Mouse (Mus musculus): Measurements from ENCODE around the gene Ermp1. TPM values are rescaled to one million over a fixed set of nuclear protein-coding genes. Genes with fewer than 3 reads are reported as not detected.
"Not testable (repeated sequence)": the region's sequence is repeated elsewhere in the genome, so short reads cannot be mapped to it uniquely, and the experiment has no call there.

Gene Ermp1
- polyA plus RNA-seq, 1 experiment from 2014 or later: 10.7 TPM

- H3K9me3 ChIP-seq (replicated peaks): no peaks in the 10 kb centered on the region
- WGBS: 88% methylated on average over 5 of the region's 5 CpGs
- H3K4me1 ChIP-seq (replicated peaks): no peaks in the 10 kb centered on the region
- no peak overlapping the region for H3K9ac ChIP-seq
- peaks cover 22% of the 10 kb centered on the region for H3K27me3 ChIP-seq (replicated peaks)
- no peak overlapping the region for H3K4me3 ChIP-seq
- H3K36me3 ChIP-seq: peaks cover 66% of the 10 kb centered on the region
- no peak overlapping the region for H3K4me2 ChIP-seq
- H3K27ac ChIP-seq (ENCODE audit: poor library complexity, severe bottlenecking): no peak overlapping the region
- no peak for ATAC-seq (ENCODE audit: insufficient number of reproducible peaks, low FRiP score)
Observed at GRCm38 (mm10) chr19:29598981-29599380, 49.2 kb downstream of the Ermp1 start.

- Histone ChIP-seq H3K4me3 (no peak overlapping the region), H3K9me3 (replicated peaks) (no peaks in the 10 kb centered on the region), H3K27me3 (replicated peaks) (peaks cover 6% of the 10 kb centered on the region; the same call in 1 of the 2 replicates), H3K9ac (no peak overlapping the region), H3K27ac (ENCODE audit: poor library complexity, severe bottlenecking) (no peak overlapping the region), H3K4me2 (no peak overlapping the region), H3K36me3 (peaks cover 48% of the 10 kb centered on the region), H3K4me1 (replicated peaks) (no peaks in the 10 kb centered on the region)
- whole genome bisulfite sequencing: 85% methylated on average over 2 of the region's 2 CpGs
- no peak for ATAC-seq (ENCODE audit: insufficient number of reproducible peaks, low FRiP score)
Observed at GRCm38 (mm10) chr19:29596985-29597384, 51.2 kb downstream of the Ermp1 start.

GRCm38 (mm10) chr19:29596276-29596675 is 51.9 kb downstream of the Ermp1 start:
- no peak overlapping the region for H3K4me2 ChIP-seq
- no peak for ATAC-seq (ENCODE audit: insufficient number of reproducible peaks, low FRiP score)
- 91% methylated on average over 3 of the region's 3 CpGs for WGBS
- H3K4me1 ChIP-seq (replicated peaks): no peaks in the 10 kb centered on the region
- no peak overlapping the region for H3K4me3 ChIP-seq
- H3K36me3 ChIP-seq: peaks cover 50% of the 10 kb centered on the region
- H3K27me3 ChIP-seq (replicated peaks): peaks cover 6% of the 10 kb centered on the region; the same call in 1 of the 2 replicates
- no peaks in the 10 kb centered on the region for H3K9me3 ChIP-seq (replicated peaks)
- H3K9ac ChIP-seq: no peak overlapping the region
- H3K27ac ChIP-seq (ENCODE audit: poor library complexity, severe bottlenecking): no peak overlapping the region

DNA sequence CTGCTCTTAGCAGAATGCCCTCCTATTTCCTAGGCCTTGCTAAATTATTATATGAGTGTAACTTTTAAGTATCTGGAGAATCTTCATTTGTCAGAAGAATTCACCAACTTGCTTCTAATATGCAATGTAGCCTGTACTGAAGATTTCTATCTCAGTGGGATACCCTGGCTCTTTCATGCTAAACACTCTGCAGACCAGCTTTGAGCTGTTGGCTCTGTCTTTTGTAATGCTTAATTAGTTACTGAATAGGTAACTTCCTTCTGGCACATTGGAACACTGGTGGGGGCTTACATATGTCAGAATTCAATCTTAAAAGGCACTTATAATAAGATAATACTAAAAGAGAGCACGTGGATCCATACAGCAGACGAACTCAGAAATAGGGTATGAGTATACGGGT is 54.4 kb downstream of the Ermp1 start:
- ATAC-seq (ENCODE audit: insufficient number of reproducible peaks, low FRiP score); H3K9me3 ChIP-seq (replicated peaks); H3K4me2 ChIP-seq; H3K27me3 ChIP-seq (replicated peaks); H3K9ac ChIP-seq; H3K4me3 ChIP-seq; H3K4me1 ChIP-seq (replicated peaks); H3K27ac ChIP-seq (ENCODE audit: poor library complexity, severe bottlenecking): not testable (repeated sequence)
- 80% methylated on average over 3 of the region's 3 CpGs for WGBS
- peaks cover 43% of the 10 kb centered on the region for H3K36me3 ChIP-seq

- H3K36me3 ChIP-seq: peaks cover 49% of the 10 kb centered on the region
- 82% methylated on average over 6 of the region's 6 CpGs for WGBS
- no peak overlapping the region for H3K4me3 ChIP-seq
- no peak overlapping the region for H3K9ac ChIP-seq
- no peaks in the 10 kb centered on the region for H3K9me3 ChIP-seq (replicated peaks)
- no peak overlapping the region for H3K27ac ChIP-seq (ENCODE audit: poor library complexity, severe bottlenecking)
- H3K4me2 ChIP-seq: no peak overlapping the region
- no peak for ATAC-seq (ENCODE audit: insufficient number of reproducible peaks, low FRiP score)
- no peaks in the 10 kb centered on the region for H3K4me1 ChIP-seq (replicated peaks)
- H3K27me3 ChIP-seq (replicated peaks): no peaks in the 10 kb centered on the region
Observed at GRCm38 (mm10) chr19:29583734-29584133, 64.5 kb downstream of the Ermp1 start.

- H3K27me3 ChIP-seq (replicated peaks): no peaks in the 10 kb centered on the region
- no peaks in the 10 kb centered on the region for H3K4me1 ChIP-seq (replicated peaks)
- ATAC-seq (ENCODE audit: insufficient number of reproducible peaks, low FRiP score): no peak
- no peak overlapping the region for H3K4me3 ChIP-seq
- no peak overlapping the region for H3K27ac ChIP-seq (ENCODE audit: poor library complexity, severe bottlenecking)
- H3K4me2 ChIP-seq: no peak overlapping the region
- no peak overlapping the region for H3K9ac ChIP-seq
- peaks cover 43% of the 10 kb centered on the region for H3K36me3 ChIP-seq
- WGBS: 85% methylated on average over 2 of the region's 2 CpGs
- H3K9me3 ChIP-seq (replicated peaks): no peaks in the 10 kb centered on the region
Observed at GRCm38 (mm10) chr19:29582439-29582838, 65.8 kb downstream of the Ermp1 start.

GRCm38 (mm10) chr19:29566512-29566911 is 81.7 kb downstream of the Ermp1 start:
- no peak for ATAC-seq (ENCODE audit: insufficient number of reproducible peaks, low FRiP score)
- 71% methylated on average over 1 of the region's 1 CpGs for WGBS

DNA sequence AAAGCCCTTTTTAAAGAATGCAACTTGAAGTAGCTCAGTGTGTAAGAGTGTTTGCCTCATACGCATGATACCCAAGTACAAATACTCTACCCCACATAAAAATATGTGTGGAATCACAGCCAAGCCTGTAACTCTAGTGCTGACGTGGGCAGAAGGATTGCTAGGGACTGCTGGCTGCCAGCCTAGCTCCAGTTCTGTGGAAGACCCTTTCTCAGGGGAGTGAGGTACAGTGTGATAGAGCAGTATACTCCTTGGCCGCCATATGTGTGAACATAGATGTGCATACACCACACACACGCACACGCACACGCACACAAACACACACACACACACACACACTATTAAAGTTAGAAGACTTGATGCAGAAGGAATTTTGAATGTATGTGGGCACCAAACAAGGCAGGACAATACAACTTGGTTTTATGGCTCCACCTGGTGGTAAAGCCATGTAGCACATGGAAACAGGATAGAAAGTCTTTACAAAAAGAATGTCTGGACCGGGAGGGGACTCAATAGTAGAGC is 84.9 kb downstream of the Ermp1 start:
- Histone ChIP-seq H3K4me1 (replicated peaks) (no peaks in the 10 kb centered on the region; the same call in 1 of the 2 replicates), H3K36me3 (peaks cover 4% of the 10 kb centered on the region), H3K9me3 (replicated peaks) (no peaks in the 10 kb centered on the region), H3K4me3 (no peak overlapping the region), H3K27ac (ENCODE audit: poor library complexity, severe bottlenecking) (no peak overlapping the region), H3K27me3 (replicated peaks) (no peaks in the 10 kb centered on the region), H3K4me2 (no peak overlapping the region), H3K9ac (no peak overlapping the region)
- ATAC-seq (ENCODE audit: insufficient number of reproducible peaks, low FRiP score): no peak
- 68% methylated on average over 7 of the region's 7 CpGs for WGBS

More at GRCm38 (mm10) chr19:29566512-29566911, 81.7 kb downstream of the Ermp1 start:
- Histone ChIP-seq H3K9me3 (replicated peaks) (no peaks in the 10 kb centered on the region), H3K4me3 (no peak overlapping the region), H3K4me1 (replicated peaks) (no peaks in the 10 kb centered on the region; the same call in 1 of the 2 replicates), H3K4me2 (no peak overlapping the region), H3K9ac (no peak overlapping the region), H3K27ac (ENCODE audit: poor library complexity, severe bottlenecking) (no peak overlapping the region), H3K36me3 (peaks cover 16% of the 10 kb centered on the region), H3K27me3 (replicated peaks) (no peaks in the 10 kb centered on the region)

DNA sequence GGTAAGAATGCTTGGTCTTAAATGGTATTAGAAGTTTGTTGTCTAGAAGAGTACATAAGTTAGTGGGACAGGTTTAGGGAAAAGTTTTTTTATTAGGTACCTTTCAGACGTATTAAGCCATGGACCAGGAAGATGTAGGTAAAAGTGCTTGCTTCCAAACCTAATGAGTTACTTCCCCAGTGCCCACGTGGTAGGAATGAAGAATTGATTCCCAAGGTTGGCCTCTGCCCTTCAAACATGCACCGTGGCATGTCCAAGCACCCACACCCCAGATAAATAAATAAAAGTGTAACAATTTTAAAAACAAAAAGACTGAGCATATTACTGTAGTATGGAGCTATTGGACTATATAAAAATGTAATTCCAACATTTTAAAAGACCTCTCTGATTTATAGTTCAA is 85.6 kb downstream of the Ermp1 start:
- Histone ChIP-seq H3K4me1 (replicated peaks) (no peaks in the 10 kb centered on the region; the same call in 1 of the 2 replicates), H3K9ac (no peak overlapping the region), H3K27me3 (replicated peaks) (no peaks in the 10 kb centered on the region), H3K9me3 (replicated peaks) (no peaks in the 10 kb centered on the region), H3K27ac (ENCODE audit: poor library complexity, severe bottlenecking) (no peak overlapping the region), H3K4me3 (no peak overlapping the region), H3K4me2 (no peak overlapping the region), H3K36me3 (peaks cover 4% of the 10 kb centered on the region)
- no peak for ATAC-seq (ENCODE audit: insufficient number of reproducible peaks, low FRiP score)
- 71% methylated on average over 3 of the region's 3 CpGs for WGBS

DNA sequence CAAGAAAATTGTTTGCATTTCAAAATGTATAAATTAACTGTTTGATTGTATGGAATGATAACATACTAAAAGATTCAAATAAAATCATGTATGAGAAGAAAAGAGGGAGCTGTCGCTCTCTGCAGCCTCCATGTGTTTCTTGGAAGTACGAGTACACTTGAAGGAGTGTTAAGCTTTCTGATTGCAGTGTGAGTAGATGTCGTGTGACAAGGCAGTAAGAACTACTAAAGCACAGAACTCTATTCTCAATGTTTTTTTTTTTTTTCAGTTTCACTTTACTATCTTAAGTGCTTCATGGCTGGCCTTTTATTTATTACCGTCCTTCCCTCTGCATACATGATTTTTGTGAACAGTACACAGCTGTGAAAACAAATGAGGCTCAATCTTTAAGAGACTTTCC is 86.0 kb downstream of the Ermp1 start:
- Histone ChIP-seq H3K9me3 (replicated peaks) (no peaks in the 10 kb centered on the region), H3K9ac (no peak overlapping the region), H3K27me3 (replicated peaks) (no peaks in the 10 kb centered on the region), H3K4me3 (no peak overlapping the region), H3K27ac (ENCODE audit: poor library complexity, severe bottlenecking) (no peak overlapping the region), H3K4me1 (replicated peaks) (no peaks in the 10 kb centered on the region; the same call in 1 of the 2 replicates), H3K4me2 (no peak overlapping the region), H3K36me3 (peaks cover 4% of the 10 kb centered on the region)
- ATAC-seq (ENCODE audit: insufficient number of reproducible peaks, low FRiP score): no peak
- 74% methylated on average over 4 of the region's 4 CpGs for WGBS
